Mouse (Mus musculus) retina, adult 2 months (tissue): ENCODE measurements around the gene Hand1.

Source experiments
- DNase-seq: peaks from one replicate; pipeline ENCODE4 v3.0.0-alpha.2; 2012; ENCODE audit warnings: low read depth, low spot score

The Hand1 gene

DNA sequence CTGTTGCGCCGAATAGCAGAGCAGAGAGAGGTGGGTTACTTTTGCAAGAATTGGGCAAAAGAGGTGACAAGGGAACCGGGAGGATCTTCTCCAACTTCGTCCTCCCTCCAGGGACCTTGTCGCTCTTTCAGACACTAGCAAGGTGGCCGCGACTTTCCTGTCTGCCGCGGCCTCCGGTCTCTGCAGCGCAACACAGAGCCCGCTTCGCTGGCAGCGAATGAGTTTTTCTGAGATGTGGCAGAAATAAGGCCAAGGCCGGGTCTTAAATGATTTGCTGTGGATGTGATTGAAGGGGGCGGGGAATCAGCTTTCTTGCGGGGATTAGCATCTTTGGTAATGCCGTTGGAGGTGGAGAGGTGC lies 30.1 kb downstream of the Hand1 start:
- no peak for DNase-seq

DNA sequence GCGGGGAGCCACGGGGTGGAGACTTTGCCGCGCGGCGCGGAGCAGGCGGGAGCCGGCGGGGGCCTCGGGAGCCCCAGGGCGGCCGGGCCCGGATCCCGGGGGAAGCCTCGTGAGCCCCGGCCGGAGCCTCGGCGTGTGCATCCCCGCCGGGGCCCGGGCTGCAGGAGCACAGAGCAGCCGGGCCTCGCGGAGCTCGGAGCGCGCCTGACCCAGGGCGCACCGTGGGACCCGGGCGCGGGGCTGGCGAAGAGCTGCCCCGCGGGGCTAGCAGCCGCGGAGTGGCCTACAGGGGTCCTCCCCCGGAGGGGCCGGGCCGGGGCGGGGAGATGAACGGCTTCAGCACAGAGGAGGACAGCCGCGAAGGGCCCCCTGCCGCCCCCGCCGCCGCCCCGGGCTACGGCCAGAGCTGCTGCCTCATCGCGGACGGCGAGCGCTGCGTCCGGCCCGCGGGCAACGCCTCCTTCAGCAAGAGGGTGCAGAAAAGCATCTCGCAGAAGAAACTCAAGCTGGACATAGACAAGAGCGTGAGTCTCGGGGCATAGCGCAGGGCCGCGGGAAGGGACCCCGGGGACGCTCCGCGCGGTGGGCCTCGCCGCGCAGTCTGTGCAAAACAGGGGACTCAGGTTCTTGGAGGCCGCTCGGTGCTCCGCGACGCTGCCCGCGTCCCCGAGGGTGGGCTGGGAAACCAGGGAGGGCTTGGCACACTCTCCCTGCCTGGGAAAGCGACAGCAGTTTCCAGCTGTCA lies 30.7 kb downstream of the Hand1 start:
- no peak for DNase-seq

DNA sequence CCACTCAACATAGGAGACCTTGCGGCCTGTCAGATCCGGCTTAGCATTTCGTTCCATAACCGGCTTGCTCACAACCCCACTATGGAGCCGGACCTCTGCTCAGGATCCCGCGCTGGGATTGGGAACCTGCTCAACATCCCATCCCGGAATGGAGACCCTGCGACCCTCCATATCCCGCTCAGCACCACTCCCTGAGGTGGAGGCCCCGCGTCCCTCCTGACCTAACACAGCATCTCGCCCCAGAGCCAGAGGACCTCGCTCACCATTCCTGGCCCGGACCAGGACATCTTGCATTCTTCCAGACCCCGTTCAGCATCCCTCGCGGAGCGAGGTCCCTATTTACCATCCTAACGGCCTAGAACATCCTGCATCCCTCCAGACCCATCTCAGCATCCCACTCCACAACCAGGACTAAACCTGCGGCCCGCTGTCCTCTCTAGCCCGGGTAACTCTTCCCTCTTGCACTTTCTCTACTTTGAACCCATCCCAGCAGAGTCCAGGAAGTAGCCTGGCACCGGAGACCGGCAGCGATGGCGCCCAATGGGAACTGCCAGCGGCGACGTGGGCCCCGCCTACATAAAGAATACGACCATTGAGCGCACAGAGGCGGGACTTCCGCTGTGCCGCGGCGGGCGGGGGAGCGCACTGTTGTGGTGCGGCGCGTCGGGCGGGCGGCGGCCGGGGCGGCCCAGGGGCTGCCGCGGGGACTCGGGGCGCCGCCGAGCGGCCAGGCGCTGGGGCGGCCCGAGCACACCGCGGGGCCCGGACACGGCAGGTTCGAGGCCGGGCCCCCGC lies 31.4 kb downstream of the Hand1 start, which contains the start of gene Sap30l:
TSS of gene Sap30l (plus strand) at position 667 of the 795 bp plus-strand sequence.
- peak; percentile 87 for DNase-seq

DNA sequence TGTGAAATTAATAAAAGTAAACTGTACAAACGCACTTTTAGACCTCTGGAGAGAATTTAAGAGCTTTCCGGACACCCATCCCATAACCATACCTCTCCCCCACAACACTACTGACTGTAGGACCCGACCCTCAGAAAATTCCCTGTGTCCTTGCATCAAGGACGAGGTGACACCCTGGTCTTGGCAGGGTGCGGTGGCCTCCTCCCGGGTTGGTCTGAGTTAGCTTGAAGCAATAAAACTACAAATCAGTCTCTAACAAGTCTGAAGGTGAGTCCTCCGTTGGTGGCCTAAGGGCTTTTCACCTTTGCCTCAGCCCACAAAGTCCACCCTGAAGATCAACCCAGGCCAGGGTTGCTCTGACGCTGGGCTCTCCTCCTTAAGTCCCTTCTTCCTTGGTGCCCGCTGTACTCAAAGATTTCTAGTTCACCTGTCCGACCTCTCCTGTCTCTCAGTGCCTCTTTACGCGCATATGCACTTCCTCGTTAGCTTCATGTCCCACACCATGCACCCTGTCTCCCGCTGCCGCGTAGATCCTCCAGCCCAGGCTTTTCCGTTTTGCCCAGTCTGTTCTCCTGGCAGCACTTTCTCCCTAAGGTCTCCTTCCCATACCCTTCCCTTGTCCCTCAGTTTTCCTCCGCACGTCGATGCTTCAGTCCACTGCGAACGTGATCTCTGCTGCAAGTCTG lies 32.2 kb downstream of the Hand1 start:
- DNase-seq = no peak

DNA sequence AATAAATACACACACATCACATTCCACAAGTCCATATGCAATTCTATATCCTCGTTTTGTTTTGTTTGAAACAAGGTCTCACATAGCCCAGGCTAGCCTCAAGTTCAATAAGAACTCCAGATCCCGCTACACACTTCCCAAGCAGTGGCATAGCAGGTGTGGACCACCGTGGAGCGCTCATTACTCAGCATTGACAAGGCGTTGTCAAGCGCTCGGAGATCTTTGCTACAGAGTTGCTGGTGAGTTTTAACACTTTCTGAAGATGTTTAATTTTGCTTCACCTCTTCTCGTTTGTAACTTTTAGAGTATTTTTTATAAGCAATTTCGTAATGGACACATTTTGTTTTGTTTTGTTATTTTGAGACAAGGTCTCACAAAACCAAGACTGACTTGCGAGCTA lies 33.2 kb downstream of the Hand1 start:
- DNase-seq = no peak

DNA sequence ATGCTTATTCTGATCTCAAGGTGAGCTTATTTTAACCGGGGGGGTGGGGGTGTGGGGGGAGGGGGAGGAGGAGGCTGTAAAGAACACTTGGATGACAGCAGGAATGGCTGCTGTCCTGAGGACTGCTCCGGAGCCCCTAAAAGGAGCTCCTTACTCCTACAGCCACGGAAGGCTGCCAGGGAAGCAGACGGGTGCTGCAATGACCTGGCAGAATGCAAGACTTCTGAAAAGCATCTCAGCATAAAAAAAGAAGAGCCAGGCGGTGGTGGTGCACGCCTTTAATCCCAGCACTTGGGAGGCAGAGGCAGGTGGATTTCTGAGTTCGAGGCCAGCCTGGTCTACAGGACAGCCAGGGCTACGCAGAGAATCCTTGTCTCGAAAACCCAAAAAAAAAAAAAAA lies 34.8 kb downstream of the Hand1 start:
- no peak for DNase-seq

DNA sequence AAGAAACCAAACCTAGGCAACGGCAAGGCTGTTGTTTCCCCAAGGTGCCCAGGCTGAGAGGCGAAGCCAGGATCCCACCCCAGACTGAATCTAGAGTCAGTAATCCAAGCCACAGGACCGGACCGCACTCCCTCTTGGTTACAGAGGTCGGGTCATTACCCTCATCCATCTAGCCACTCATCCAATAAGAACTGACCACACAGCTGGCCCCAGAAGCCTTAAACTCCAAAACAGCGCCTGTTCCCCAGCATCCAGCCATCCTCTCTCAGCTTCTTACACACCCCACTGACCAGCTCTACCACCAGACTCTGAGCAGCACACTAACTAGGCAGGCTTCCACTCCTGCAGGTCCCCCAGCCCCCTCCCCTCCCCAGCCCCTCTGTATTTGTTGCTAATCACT lies 37.5 kb downstream of the Hand1 start:
- no peak for DNase-seq

DNA sequence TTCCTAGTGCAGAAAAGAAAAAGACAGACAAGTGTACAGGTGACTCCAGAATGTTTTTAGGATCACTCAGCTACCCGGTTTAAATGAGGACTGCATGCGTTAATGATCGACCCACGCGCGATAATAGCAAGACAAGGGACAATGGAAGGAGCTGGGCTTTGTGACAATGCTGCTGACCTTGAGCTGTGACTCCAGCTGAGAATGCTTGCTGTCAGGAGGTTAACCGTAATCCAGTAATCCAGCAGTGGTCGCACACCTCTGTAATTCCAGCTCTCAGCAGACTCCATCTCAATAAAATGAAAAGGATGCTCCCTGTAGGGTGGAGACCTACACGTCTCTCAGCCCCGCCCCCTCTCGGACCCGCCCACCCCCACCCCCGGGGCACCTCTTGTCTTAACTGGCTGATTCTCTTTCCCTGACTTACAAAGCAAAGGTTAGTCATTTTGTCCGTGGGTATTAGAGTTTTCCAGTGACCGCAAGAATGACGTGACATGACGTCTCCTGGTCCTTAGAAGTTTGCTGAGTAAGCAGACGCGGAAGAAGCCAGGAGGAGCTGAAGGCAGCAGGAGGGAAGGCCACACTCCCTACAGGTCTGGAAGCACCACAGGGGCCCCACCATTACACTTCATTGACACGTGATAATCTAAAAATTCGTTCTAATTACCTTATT lies 41.6 kb downstream of the Hand1 start:
- no peak for DNase-seq

DNA sequence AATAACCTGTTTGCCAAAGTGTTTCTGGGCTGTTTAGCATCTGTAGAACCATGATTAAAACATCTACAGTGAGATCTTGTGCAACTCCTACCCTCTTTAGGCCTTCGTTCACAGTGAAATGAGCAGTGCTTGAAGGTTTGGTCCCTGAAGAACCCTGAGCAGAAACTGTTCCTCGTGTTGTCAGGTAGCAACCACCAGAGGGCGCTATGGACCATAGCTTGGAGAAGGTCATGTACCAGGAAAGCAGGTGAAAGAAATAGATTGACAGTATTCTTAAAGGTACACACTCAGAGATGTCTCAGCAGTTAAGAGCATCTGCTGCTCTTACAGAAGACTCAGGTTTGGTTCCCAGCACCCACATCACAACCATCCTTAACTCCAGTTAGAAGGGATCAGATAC lies 44.7 kb downstream of the Hand1 start:
- DNase-seq = no peak

DNA sequence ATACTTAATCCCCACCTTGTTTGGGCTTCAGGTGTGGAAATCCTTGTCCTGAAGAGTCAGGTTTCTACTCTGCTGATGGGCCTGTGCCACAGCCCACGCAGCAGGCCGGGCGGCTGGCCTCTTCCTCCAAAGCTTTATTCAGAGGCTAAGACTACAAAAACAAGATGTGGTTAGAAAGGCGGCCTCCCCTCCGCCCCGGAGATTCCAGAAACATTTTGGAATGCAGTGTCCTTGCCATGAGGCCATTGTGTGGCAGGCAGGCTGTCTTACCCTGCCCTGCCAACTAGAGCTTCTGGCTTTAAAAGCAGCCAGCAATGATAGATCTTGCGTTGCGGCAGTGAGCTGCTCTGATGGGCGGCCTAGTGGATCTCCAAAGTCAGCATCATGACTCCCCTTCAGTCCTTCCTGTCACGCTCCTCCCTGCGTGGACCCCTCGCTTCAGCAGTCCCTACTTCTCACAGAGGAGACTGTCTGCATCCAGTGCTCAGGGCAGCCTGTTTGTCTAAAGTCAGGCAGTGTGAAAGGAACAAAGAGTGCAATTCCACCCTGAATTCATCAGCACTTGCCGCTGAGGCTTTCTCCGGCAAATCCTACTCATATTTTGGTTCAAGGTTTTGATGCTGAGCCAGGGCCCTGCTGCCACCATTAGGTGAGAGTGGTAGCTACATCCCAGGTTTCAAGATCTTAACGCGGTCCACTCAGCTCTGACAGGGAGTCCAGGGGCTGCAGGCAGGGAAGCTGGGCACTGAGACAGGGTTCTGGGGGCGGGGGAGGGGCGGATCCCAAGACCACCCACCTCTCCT lies 45.8 kb downstream of the Hand1 start:
- DNase-seq = no peak

DNA sequence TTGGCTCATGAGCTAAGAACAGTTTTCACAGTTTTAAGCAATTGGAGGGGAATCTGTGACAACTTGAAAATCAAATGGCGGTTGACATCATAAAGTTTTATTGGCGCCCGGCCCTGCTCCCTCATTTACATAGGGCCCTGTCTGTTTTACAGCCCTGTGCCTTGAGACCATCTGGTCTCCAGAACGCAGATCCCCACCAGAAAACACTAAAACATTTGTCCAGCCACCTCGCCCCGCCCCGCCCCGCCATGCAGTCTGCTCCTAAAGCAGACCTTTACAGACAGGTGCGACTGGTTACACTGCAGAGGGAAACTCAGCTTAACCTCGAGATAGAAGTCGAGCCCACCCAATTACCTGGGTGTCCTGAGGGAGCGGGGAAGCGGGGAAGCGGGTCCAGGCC lies 52.8 kb downstream of the Hand1 start:
- DNase-seq = no peak
